Mouse (Mus musculus): ENCODE data around the gene Armh3.
"Not testable (repeated sequence)": the region's sequence is repeated elsewhere in the genome, so short reads cannot be mapped to it uniquely, and the experiment has no call there.

Gene Armh3

DNA sequence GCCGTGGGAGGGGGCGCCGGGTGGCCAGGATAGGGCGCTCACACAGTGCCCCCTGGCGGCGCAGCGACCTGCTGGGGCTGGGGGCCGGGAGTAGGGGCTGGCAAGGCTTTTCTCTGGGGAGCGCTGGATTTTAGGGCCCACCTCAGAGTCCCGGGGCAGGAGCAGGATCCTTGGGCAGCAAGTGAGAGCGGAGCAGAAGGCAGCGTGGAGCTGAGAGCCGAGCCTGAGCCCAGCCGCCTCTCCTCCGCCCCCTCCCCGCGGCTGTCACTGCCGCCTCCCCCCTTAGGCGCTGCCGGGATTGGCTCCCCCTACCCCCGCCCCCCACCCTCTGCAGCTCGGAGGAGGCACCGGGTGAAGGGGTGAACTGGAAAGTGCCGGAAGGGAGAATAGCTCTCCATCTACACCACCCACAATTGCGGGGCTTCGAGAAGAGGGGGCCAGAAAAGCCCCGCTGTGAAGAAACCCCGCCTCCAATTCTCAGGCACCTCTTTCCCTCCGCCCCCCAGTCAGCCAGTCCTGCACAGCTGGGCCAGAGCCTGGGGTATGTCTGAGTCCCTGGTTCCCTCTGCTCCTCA, 182.4 kb downstream of the Armh3 start, which contains the start of gene Kcnip2:
Gene Kcnip2 (minus strand): TSS at position 231 of the 575 bp plus-strand sequence.
- DNase-seq: peak; percentile 64

DNA sequence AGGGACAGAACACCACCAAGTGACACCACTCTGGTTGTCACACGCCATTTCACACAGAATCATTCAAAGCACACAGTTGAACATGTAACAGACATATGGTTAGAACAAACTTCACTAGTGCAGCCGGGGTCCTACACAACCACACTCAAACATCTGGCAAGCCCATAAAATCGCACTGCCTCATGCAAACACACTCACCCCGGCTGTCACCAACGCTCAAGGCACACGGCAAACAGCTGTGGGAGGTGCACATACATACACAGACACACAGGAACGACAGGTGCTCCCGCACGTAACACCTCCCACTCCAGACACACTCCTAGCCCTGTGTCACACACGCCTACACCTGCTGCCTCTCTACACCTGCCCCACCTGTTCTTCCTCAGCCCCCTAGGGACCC, 183.1 kb downstream of the Armh3 start:
- no peak for DNase-seq

DNA sequence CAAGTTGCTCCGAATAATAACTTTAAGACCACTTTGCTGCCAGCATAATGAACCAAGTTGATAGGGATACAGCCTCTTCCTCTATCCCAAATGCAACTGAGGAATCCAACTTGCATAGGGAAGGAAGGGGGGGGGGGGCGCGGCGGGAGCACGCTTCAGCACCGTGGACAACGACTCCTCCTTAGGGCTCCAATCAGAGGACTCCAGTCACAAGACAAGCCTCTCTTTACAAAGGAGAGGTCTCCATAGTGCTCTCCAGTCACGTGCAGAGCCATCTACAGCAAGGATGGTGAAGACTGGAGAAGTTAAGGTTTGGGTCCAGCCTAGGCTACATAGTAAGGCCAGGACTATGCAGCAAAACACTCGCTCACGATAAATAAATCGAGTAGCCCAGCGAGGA, 184.5 kb downstream of the Armh3 start:
- DNase-seq: no peak

DNA sequence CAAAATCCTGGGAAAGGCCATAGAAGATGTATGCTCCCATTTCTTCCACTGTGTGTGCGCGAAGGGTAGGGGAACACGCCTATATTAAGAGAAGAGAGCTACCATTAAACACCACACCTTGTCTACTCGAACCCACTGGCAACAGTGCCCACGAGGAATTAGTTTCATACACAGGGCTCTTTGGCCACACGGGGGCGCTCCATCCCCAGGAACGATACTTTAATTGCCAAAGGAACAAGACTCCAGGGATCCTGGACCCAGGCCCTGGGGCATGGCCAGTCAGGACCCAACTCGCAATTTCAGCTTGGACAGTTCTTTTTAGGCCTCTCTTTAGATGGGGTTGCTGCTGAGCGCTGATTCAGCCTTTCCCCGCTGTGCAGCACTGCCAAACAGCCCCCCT, 185.0 kb downstream of the Armh3 start:
- DNase-seq: peak; percentile 96

DNA sequence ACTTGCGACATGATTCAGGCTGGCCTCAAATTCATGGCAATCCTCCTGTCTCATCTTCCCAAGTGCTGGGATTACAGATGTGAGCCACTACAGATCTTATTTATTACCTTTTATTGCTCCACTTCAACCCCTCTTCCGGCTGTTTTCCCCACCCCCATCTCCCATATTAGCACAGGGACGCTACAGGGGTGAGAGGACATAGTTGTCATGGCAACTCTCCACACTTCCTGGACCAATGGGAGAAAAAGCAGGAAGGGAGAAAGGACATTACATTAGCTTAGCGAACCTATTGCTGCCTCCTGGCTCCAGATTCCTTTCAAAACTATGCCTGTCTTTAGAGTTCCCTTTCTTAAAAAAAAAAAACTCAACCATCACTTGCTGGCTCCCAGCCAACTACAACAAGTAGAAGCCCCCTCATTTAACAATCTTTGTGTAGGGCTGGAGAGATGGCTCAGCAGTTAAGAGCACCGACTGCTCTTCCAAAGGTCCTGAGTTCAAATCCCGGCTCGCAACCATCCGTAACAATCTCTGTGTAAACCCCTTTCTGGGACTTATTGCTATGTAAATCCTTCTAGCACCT, 185.5 kb downstream of the Armh3 start:
- DNase-seq: no peak

DNA sequence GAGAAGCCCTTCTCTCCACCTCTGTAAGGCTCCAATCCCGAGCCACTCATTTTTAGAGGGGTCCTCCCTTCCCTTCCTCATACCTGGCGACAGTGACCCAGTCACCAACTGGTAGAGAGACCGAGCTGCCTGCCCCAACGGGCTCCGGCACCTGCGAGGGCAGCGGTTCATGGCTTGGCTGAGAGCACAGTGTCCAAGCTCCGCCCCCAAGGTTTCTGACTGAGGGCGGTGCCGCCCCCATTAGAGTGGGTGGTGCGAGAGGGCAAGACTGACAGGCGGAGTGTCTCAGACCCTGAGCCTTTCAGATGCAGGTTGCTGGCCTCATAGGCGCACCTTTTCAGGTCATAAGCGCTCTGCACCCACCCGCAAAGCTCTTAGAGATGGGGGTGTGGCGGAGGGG, 186.2 kb downstream of the Armh3 start:
- no peak for DNase-seq

DNA sequence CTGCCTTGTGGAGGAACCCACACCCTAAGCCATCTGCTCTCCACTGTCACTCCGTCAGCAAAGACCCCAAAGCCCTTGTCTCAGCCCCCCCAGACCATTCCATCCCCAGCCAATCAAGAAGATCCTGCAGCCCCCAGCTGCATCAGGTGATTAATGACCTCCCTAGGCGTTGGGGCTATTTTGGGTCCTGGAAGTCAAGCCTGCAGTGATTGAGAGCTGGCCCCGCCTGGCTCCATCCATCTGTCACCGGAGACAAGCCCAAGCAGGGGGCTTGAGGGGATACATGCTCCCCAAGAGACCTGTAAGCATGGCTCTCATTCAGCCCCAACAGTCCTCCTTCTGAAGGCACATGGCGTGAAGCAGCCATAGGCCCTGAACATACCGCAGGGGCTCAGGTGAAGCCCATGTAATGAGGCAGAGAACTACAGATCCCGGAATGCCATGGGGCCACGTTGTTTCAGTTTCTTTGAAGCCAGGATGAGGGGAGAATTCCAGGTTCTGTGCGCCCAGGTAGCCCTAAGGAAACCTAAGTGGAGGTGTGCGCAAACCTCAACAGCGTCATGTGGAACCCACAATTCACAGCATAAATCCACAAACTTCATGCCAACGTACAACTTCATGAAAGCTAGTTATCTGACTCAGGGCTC, 187.1 kb downstream of the Armh3 start:
- no peak for DNase-seq

DNA sequence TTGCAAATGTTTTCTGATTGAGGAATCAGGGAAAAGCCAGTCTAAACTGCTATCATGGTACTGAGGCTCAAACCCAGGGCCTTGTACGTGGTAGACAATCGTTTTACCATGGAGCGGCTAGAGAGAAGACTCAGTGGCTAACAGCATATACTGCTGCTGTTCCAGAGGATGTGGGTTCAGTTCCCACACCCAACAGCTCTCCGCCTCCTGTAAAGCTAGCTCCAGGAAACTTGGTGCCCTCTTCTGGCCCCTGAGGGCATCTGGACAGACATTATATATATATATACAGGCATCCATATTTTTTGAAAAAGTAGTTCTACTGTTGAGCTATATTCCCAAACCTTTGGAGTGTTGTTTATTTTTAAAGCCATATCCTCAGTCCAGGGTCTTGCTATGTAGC, 190.6 kb downstream of the Armh3 start:
- DNase-seq: no peak

DNA sequence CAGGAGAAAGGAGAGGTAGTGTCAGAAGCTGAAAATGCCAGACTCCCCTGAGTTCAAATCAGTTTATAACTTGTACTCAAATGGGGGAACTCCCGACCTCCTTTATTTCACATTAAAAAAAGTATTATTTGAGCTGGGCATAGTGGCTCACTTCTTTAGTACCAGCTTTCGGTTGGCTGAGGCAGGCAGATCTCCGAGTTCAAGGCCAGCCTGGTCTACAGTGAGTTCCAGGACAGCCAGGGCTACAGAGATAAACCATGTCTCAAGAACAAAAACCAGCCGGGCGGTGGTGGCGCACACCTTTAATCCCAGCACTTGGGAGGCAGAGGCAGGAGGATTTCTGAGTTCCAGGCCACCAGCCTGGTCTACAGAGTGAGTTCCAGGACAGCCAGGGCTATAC, 192.5 kb downstream of the Armh3 start:
- DNase-seq: not testable (repeated sequence)

DNA sequence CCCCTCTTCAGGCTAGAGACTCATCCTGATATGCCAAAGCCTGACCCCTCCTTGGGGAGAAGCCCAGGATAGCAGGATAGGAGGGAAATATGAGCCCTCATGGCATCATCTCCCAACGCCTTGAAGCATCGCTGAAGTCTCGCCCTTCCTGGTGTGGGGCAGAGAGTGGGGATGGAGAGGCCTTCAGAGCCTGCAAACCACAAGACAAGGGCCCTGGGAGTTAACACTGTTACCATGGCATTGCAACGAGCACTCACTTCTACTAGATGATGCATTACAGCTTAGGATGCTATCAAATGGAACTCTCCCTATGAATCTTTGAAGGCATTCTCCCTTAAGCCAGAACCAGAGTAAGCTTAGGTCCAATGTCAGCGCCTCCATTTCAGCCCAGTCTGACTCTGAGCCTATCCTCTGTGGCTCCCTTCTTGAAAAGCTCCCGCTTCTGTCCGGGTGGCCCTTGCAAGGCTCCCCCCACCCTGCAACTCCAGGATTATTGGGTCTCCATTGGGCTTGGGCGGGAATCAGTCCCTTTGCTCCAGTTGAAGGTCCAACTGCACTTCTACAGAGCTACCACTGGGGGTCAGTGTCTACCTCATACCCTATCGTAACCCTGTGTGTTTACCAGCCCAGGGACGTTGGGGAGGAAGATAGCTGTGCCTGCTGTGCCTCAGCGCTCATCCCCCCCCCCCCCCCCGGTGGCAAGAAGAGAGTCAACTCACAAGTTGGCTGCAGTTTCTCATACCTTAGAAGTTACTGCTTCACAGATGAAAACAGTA, 193.5 kb downstream of the Armh3 start:
- no peak for DNase-seq

DNA sequence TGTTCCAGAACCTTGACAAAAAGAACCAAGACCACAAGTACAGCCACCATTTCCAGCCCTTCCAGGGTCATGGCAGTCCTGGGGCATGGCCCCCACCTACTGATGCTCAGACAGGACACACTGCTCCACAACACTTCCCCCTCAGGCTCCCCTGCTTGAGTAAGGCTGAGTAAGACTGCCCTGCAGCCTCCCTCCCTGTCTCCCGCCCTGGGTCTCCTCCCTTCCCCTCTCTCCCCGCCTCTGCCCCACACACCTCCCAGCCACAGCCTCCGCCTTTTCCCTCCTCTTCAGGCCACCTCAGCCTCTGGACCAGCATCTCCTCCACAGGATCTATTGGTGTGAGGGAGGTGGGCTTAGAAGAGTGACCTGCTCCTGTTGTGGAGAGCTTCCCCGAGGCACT, 194.9 kb downstream of the Armh3 start:
- DNase-seq: no peak

DNA sequence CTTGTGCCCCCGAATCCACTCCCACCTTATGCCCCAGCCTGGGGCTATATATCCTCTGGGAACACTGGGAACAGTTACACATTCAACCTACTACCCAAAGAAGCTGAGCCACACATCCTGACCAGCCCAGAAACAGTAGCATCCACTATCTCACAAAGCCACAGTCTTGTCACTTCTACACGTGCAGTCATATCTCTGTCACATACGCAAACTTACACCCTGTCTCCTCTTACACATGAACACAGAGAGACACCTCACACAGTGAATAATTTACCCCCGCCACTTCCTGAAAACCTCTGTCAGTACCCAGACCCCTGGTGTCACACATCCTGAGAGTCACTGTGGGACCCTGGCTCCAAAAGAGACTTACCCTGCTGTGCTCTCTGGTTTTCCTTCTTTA, 195.6 kb downstream of the Armh3 start:
- no peak for DNase-seq

DNA sequence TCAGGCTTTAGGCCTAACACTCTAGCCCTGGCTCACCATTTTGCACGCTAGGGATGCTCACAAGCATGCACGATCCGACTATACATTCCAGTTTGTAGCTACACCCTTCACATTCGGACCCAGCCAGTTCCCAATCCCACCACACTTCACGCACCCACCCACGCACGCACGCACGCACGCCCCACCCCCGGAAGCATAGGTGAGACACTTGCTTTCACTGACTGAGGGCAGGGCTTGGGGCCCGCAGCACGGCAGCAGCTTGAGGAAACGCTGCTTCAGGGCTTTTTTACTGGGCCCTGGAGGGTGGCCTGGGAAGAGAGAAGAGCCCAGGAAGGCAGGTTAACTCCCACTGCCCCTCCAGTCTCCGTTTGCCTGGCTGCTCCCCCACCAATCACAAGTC, 201.4 kb downstream of the Armh3 start:
- no peak for DNase-seq

DNA sequence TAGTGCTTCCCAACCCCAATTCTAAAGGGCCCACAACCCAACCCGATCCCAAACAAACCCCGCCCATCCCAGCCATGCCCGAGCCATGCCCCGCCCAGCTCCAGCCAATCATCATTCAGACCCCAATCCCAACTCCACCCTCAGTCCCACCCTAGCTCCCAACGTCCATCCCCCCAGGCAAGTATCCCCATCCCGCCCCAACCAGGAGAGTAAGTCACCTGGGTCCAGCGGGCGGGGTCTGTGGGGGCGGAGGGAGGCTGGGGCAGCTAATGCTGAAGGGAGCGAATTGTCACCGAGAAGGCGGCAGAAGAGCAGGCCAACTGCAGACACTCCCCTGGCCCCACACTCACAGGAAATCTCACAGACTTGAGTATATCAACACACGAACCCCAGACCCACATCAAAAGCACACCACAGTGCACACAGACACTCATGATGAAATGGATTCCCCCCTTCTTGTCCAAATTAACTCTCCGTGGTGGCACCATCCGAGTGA, 202.2 kb downstream of the Armh3 start:
- no peak for DNase-seq

DNA sequence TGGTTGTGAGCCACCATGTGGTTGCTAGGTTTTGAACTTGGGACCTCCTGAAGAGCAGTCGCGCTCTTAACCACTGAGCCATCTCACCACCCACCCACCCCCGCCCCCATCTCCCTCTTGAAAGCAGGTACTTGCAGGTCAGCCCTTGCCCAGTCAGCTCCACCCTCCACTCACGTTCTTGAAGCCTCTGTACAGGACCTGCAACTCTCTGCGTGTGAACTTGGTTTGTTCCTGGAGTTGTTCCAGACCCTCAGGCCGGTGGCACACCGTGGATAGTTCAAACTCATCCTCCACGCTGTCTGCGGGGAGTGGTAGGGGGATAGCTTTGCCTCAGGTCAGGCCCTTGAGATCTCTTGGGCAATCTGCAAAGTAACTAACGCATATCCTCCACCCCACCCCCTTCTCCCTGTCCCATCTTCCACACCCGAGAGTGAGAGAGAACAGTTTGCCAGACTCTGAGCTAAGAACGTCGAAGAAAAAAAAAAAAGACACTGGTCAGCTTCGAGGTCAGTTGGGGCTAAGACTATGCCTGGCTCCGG, 202.8 kb downstream of the Armh3 start:
- no peak for DNase-seq

DNA sequence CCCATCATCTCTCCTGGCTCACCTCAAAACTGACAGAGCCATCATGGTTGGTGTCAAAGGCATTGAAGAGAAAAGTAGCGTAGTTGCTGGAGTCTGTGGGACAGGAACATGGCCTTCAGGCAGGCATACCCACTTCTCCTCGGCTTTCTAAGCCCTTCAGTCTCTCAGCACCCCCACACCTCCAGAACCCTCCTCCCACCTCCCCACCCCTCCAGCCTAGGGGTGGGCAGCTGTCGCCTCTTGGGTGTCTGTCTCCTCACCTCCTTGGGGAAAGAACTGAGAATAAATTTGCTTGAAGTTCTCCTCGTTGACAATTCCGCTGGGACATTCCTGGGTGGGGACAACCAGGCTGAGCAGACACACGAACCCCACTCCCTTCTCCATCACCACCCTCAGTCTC, 203.6 kb downstream of the Armh3 start:
- no peak for DNase-seq

DNA sequence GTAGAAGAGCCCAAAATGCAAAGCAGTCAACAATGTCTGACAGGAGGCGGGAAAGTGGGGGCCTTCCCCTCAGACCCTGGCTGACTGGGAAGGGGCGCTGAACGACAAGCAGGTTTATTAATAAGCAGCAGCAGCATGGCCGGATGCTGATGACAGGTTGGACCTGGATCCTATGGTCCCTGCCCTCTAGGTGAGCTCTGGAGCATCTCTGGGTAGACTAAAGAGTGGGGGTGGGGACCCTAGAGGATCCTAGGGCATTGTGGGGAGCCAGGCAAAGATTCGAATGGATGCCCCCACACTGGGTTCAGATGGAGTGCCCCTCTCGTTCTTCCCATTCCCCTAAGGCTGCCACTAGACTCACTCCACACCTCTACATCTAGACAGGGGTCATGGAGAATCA, 205.9 kb downstream of the Armh3 start:
- no peak for DNase-seq

DNA sequence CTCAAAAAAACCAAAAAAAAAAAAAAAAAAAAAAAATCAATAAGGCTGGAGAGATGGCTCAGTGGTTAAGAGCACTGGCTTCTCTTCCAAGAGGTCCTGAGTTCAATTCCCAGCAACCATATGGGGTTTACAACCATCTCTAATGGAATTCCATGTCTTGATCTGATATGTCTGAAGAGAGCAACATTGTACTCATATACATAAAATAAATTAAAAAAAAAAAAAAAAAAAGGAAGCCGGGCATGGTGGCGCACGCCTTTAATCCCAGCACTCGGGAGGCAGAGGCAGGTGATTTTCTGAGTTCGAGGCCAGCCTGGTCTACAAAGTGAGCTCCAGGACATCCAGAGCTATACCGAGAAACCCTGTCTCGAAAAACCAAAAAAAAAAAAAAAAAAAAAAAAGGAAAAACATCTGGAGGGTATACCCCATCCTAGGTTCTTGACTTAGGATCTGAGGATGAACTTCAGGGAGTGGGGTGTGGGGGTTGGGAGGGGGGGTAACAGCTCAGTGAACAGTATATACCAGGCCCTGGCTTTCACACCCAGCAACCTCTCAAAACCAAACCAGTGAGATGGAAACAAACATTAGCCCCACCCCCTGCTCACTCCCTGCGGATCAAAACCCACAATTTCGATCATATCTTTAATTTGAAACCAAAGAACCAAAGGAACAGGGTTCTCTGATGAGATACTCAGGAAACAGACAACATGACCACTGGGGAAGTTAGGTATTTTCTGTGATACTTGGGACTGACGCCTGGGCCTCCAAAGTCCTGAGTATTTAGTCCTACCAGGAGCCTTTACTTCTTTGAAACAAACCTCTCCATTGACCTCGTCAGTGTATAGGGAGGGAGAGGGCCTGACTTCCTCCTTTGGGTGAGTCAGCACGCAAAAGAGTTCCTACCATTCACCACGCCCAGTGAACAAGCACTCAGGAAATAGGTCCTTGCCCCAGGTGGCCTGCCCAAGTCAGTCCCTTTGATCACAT, 208.1 kb downstream of the Armh3 start:
- DNase-seq: no peak

DNA sequence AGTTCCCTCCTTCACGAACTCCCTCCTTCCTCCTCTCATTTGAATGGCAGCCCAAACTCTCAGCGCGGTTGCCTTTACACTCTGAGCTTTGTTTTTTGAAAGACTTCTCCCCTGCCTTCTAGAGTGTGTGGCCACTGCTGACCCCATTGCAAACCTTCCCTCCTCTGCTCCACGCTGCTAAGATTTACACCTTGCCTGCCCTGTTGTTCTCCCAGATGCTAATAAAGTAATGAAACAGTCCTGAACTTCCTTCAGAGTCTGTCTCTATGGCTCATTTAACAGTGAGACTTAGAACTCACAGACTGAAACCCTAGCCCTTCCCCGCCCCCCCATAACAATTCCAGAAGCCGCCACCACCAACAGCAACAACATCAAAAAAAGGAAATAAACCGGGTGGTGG, 208.9 kb downstream of the Armh3 start:
- DNase-seq: no peak

DNA sequence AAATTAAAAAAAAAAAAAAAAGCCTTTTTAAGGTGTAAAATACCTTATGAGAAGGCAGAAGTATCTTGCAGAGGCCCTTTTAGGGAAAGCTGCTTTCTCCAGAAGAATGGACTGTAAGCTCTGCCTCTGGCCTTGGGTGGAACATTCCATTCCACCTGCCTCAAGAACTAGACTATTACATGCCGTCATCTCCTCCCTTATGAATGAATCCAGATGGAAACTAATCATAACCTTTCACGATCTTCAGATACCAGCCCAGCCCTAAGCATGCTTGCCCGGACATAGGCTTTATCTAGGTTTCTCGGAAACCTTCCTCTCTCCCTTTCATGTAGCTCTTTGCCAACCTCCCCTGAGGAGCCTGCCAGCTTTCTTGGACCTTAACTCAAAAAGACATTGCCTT, 210.0 kb downstream of the Armh3 start:
- no peak for DNase-seq

DNA sequence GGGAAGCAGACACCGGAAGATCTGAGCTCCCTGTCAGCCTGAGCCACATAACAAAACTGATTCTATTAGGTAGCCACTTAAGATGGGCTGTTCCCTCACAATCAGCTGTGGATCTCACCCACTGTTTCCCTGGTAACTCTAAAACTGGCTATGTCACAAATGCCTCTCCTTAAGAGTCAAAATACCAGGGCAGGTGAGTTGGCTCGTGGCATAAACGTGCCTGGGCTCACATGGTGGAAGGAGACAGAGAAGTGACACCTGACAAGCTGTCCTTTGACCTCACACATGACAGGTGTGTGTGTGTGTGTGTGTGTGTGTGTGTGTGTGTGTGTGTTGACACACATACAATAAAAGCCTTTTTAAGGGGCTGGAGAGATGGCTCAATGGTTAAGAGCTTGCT, 210.8 kb downstream of the Armh3 start:
- DNase-seq: no peak

DNA sequence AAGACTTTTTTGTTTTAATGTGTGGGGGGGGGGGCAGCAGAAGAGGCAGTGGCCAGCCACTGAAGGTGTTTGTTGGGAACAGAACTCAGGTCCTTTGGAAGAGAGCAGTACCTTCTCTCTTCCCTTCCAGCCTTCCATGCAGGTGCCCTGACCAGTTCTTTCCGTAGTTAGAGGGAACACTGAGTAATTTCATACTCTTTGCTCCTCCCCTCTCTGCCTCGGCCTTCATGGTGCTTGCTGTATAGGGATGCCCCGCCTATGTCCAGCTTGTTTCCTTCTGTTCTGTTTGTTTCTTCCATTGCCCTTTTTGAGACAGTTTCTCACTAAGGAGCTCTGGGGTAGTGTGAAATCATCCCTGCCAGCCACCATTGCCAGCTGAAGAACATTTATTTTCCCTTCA, 212.8 kb downstream of the Armh3 start:
- DNase-seq: no peak
